Mouse (Mus musculus) small intestine, adult 2 months (tissue): ENCODE measurements around the gene Spef2. TPM values are rescaled to one million over a fixed set of nuclear protein-coding genes. Genes with fewer than 3 reads are reported as not detected.
"Not testable (repeated sequence)": the region's sequence is repeated elsewhere in the genome, so short reads cannot be mapped to it uniquely, and the experiment has no call there.

Experiments used
- H3K27ac ChIP-seq: fragments of 200-500 bp; 2 replicates; pipeline ENCODE4 v1.5.1; 2012; ENCODE audit warnings: low read depth, low read length, control low read depth, inconsistent platforms; ENCODE audit not compliant: insufficient read depth
- H3K27me3 ChIP-seq: fragments of 200-500 bp; 2 replicates; pipeline ENCODE4 v1.6.1; 2012; ENCODE audit warnings: mild to moderate bottlenecking, moderate library complexity, low read length, inconsistent platforms; ENCODE audit not compliant: control insufficient read depth, insufficient read depth
- H3K36me3 ChIP-seq: fragments of 200-500 bp; 2 replicates; pipeline ENCODE4 v1.6.1; 2012; ENCODE audit warnings: mild to moderate bottlenecking, low read length, control low read depth, inconsistent platforms; ENCODE audit not compliant: control insufficient read depth, insufficient read depth
- H3K4me1 ChIP-seq: fragments of 200-500 bp; 2 replicates; pipeline ENCODE4 v1.6.1; 2012; ENCODE audit warnings: low read length, inconsistent platforms, mixed read lengths; ENCODE audit not compliant: control insufficient read depth, insufficient read depth, insufficient read length
- H3K4me3 ChIP-seq: fragments of 200-500 bp; 2 replicates; pipeline ENCODE4 v1.5.1; 2012; ENCODE audit warnings: low read depth, mild to moderate bottlenecking, control low read depth, inconsistent platforms, low read length, moderate library complexity
- CTCF ChIP-seq: fragments of 200-500 bp; IDR thresholded peaks from 2 replicates; pipeline ENCODE4 v1.5.1; 2012; ENCODE audit warnings: low read depth, mild to moderate bottlenecking, control low read depth, inconsistent platforms, low read length, moderate library complexity, mixed read lengths; ENCODE audit not compliant: insufficient replicate concordance, insufficient read length; ENCODE audit errors: extremely low read depth
- POLR2A ChIP-seq: fragments of 200-500 bp; IDR thresholded peaks from 2 replicates; pipeline ENCODE4 v1.6.1; 2012; ENCODE audit warnings: low read depth, mild to moderate bottlenecking, control low read depth, inconsistent platforms, low read length, moderate library complexity
- WGBS: fragments of 180-500 bp; shearing (Covaris S2); methylation state at CpG from one replicate; pipeline ENCODE4 v1.1.7; 2018; 5-methylcytosine and 5-hydroxymethylcytosine counted together
- polyA plus RNA-seq: library from polyadenylated mRNA; depleted of rRNA; stranded (reverse); fragments of >200 nt; gene quantifications from 2 replicates; pipeline ENCODE4 v1.2.3, GENCODE M21; 2012

The Spef2 gene
- polyA plus RNA-seq, 1 experiment, result not detected

- H3K4me1 ChIP-seq, result no peaks in the 10 kb centered on the region
- no peaks in the 10 kb centered on the region for H3K27me3 ChIP-seq
- TF ChIP-seq POLR2A, result no peak
- TF ChIP-seq CTCF, result no peak
- no peak overlapping the region for H3K4me3 ChIP-seq
- H3K27ac ChIP-seq, result no peak overlapping the region
- no peaks in the 10 kb centered on the region for H3K36me3 ChIP-seq
Measured at GRCm38 (mm10) chr15:9691721-9692120, 56.9 kb downstream of the Spef2 start.

GRCm38 (mm10) chr15:9690845-9691244 lies 57.8 kb downstream of the Spef2 start:
- TF ChIP-seq CTCF, result no peak
- no peak for TF ChIP-seq POLR2A
- Histone ChIP-seq H3K27ac (no peak overlapping the region), H3K4me1 (no peaks in the 10 kb centered on the region), H3K27me3 (no peaks in the 10 kb centered on the region), H3K4me3 (no peak overlapping the region), H3K36me3 (no peaks in the 10 kb centered on the region)
- WGBS, result 86% methylated on average over 5 of the region's 5 CpGs

GRCm38 (mm10) chr15:9690436-9690835 lies 58.2 kb downstream of the Spef2 start:
- 55% methylated on average over 1 of the region's 1 CpGs for WGBS
- Histone ChIP-seq H3K4me1 (no peaks in the 10 kb centered on the region), H3K27me3 (no peaks in the 10 kb centered on the region), H3K4me3 (no peak overlapping the region), H3K36me3 (no peaks in the 10 kb centered on the region), H3K27ac (no peak overlapping the region)
- TF ChIP-seq CTCF (no peak), POLR2A (no peak)

- TF ChIP-seq CTCF (no peak), POLR2A (no peak)
- Histone ChIP-seq H3K27me3 (no peaks in the 10 kb centered on the region), H3K4me3 (no peak overlapping the region), H3K4me1 (no peaks in the 10 kb centered on the region), H3K36me3 (no peaks in the 10 kb centered on the region), H3K27ac (no peak overlapping the region)
- 79% methylated on average over 4 of the region's 4 CpGs for WGBS
Measured at GRCm38 (mm10) chr15:9683485-9683884, 65.2 kb downstream of the Spef2 start.

- Histone ChIP-seq H3K36me3 (no peaks in the 10 kb centered on the region), H3K4me1 (no peaks in the 10 kb centered on the region), H3K4me3 (no peak overlapping the region), H3K27ac (no peak overlapping the region), H3K27me3 (no peaks in the 10 kb centered on the region)
- 78% methylated on average over 9 of the region's 9 CpGs for WGBS
- TF ChIP-seq POLR2A (no peak), CTCF (no peak)
Measured at GRCm38 (mm10) chr15:9677343-9678036, 71.2 kb downstream of the Spef2 start.

- no peaks in the 10 kb centered on the region for H3K36me3 ChIP-seq
- H3K27me3 ChIP-seq, result no peaks in the 10 kb centered on the region
- no peaks in the 10 kb centered on the region for H3K4me1 ChIP-seq
- no peak overlapping the region for H3K27ac ChIP-seq
- TF ChIP-seq CTCF (no peak), POLR2A (no peak)
- 80% methylated on average over 4 of the region's 4 CpGs for WGBS
- no peak overlapping the region for H3K4me3 ChIP-seq
Measured at GRCm38 (mm10) chr15:9668575-9668974, 80.1 kb downstream of the Spef2 start.

GRCm38 (mm10) chr15:9664948-9665347 lies 83.7 kb downstream of the Spef2 start:
- WGBS, result 74% methylated on average over 2 of the region's 2 CpGs
- not testable (repeated sequence) for H3K27ac ChIP-seq, H3K27me3 ChIP-seq, H3K4me1 ChIP-seq, H3K36me3 ChIP-seq, H3K4me3 ChIP-seq
